Mouse (Mus musculus) adrenal gland, postnatal 0 days (tissue): Measurements from ENCODE around the gene Sult1d1. TPM values are rescaled to one million over a fixed set of nuclear protein-coding genes. Genes with fewer than 3 reads are reported as not detected.

Source experiments
- microRNA-seq: library from miRNA; unstranded; fragments of <30 nt; microRNA quantifications from one replicate; pipeline ENCODE4, GENCODE M21; 2016; ENCODE audit warnings: borderline replicate concordance; ENCODE audit not compliant: insufficient number of aligned reads
- polyA plus RNA-seq: library from polyadenylated mRNA; unstranded; fragments of >200 nt; fragmentation: Nextera tagmentation; extraction: Ambion mirVana; gene quantifications from 2 replicates; pipeline ENCODE4 v1.2.1, GENCODE M21; 2015

Sult1d1 gene
- polyA plus RNA-seq, result 2.1 and 2.9 TPM in 2 replicates

GRCm38 (mm10) chr5:87568845-87569244, at the start of gene Sult1d1:
Sult1d1 (minus strand) TSS chr5:87569027.

GRCm38 (mm10) chr5:87591494-87591893, 22.7 kb upstream of the Sult1d1 start, which contains the start of gene Sult1e1:
Sult1e1 (minus strand) TSS chr5:87591594.

GRCm38 (mm10) chr5:87538111-87538510, 30.7 kb downstream of the Sult1d1 start, which contains the start of gene Sult1b1:
Sult1b1 (minus strand) TSS chr5:87538195.

Small RNA genes lying within 50 kb of the gene (microRNA-seq; reads per million reads assigned to microRNA genes)
- not detected for gene Mir3969

Other genes starting within 250 kb of the Sult1d1 start
- gene Ugt2a3, start 231.8 kb downstream of the Sult1d1 start, polyA plus RNA-seq, result not detected in 2 replicates
- gene Ugt2b38, start 144.8 kb downstream of the Sult1d1 start, polyA plus RNA-seq, result not detected in 2 replicates
- gene Ugt2a2, start 86.8 kb downstream of the Sult1d1 start, polyA plus RNA-seq, result not detected in 2 replicates
- not detected in 2 replicates for gene Gm43638, start 82.2 kb downstream of the Sult1d1 start, polyA plus RNA-seq
- gene Ugt2a1, start 78.2 kb downstream of the Sult1d1 start, polyA plus RNA-seq, result not detected in 2 replicates
- 0.11 and 1.0 TPM in 2 replicates for gene Sult1b1, start 30.8 kb downstream of the Sult1d1 start, polyA plus RNA-seq
- 4.0 and 10.5 TPM in 2 replicates for gene Sult1e1, start 22.6 kb upstream of the Sult1d1 start, polyA plus RNA-seq
- not detected in 2 replicates for gene Csn1s1, start 97.2 kb upstream of the Sult1d1 start, polyA plus RNA-seq
- 0.12 TPM in 1 of 2 replicates, not detected in the other for gene Csn2, start 130.6 kb upstream of the Sult1d1 start, polyA plus RNA-seq
- not detected in 2 replicates for gene Csn1s2a, start 205.5 kb upstream of the Sult1d1 start, polyA plus RNA-seq
- gene Csn1s2b, start 239.1 kb upstream of the Sult1d1 start, polyA plus RNA-seq, result not detected in 2 replicates